Mouse (Mus musculus): ENCODE measurements around the gene Prss8. TPM values are rescaled to one million over a fixed set of nuclear protein-coding genes. Genes with fewer than 3 reads are reported as not detected.

Prss8 gene
- polyA plus RNA-seq, 1 experiment from 2014 or later, result 47.1 TPM

GRCm38 (mm10) chr7:127931351-127932135 is 1.6 kb upstream of the Prss8 start:
- H3K27me3 ChIP-seq (ENCODE audit: control insufficient read depth, insufficient read depth, low read length), result no peaks in the 10 kb centered on the region
- no peaks in the 10 kb centered on the region for H3K9me3 ChIP-seq (ENCODE audit: control insufficient read depth, low read length)
- H3K4me2 ChIP-seq (replicated peaks; ENCODE audit: low read depth, low read length), result peak overlapping the region; percentile 27
- no peak overlapping the region for H3K4me3 ChIP-seq (ENCODE audit: low read length)
- no peak for ATAC-seq (ENCODE audit: low FRiP score, low TSS enrichment)
- H3K9ac ChIP-seq (ENCODE audit: low read depth, low read length), result peak overlapping the region; percentile 23; the same call in 1 of the 2 replicates
- 26% methylated on average over 13 of the region's 13 CpGs for WGBS
- peaks cover 33% of the 10 kb centered on the region for H3K4me1 ChIP-seq (ENCODE audit: control insufficient read depth, insufficient read depth, low read length)
- peaks cover 4% of the 10 kb centered on the region; the same call in 1 of the 2 replicates for H3K36me3 ChIP-seq (ENCODE audit: control insufficient read depth, insufficient read depth, low read length)
- peak overlapping the region; percentile 73; the same call in 1 of the 2 replicates for H3K27ac ChIP-seq (ENCODE audit: low read depth, low read length)

- Histone ChIP-seq H3K27me3 (ENCODE audit: control insufficient read depth, insufficient read depth, low read length) (no peaks in the 10 kb centered on the region), H3K4me3 (ENCODE audit: low read length) (no peak overlapping the region), H3K9me3 (ENCODE audit: control insufficient read depth, low read length) (no peaks in the 10 kb centered on the region), H3K36me3 (ENCODE audit: control insufficient read depth, insufficient read depth, low read length) (peaks cover 13% of the 10 kb centered on the region), H3K4me1 (ENCODE audit: control insufficient read depth, insufficient read depth, low read length) (peaks cover 35% of the 10 kb centered on the region), H3K9ac (ENCODE audit: low read depth, low read length) (no peak overlapping the region), H3K4me2 (replicated peaks; ENCODE audit: low read depth, low read length) (no peak overlapping the region), H3K27ac (ENCODE audit: low read depth, low read length) (no peak overlapping the region)
- ATAC-seq (ENCODE audit: low FRiP score, low TSS enrichment), result no peak
- 85% methylated on average over 5 of the region's 5 CpGs for WGBS
Observed at GRCm38 (mm10) chr7:127930636-127931035, 732 bp upstream of the Prss8 start.

GRCm38 (mm10) chr7:127928596-127928995 is 1.3 kb downstream of the Prss8 start:
- Histone ChIP-seq H3K27ac (ENCODE audit: low read depth, low read length) (no peak overlapping the region), H3K27me3 (ENCODE audit: control insufficient read depth, insufficient read depth, low read length) (no peaks in the 10 kb centered on the region), H3K9me3 (ENCODE audit: control insufficient read depth, low read length) (no peaks in the 10 kb centered on the region), H3K4me3 (ENCODE audit: low read length) (peak overlapping the region; percentile 49), H3K36me3 (ENCODE audit: control insufficient read depth, insufficient read depth, low read length) (peaks cover 28% of the 10 kb centered on the region), H3K9ac (ENCODE audit: low read depth, low read length) (peak overlapping the region; percentile 64; the same call in 1 of the 2 replicates), H3K4me2 (replicated peaks; ENCODE audit: low read depth, low read length) (peak overlapping the region; percentile 49), H3K4me1 (ENCODE audit: control insufficient read depth, insufficient read depth, low read length) (peaks cover 35% of the 10 kb centered on the region)
- no peak for ATAC-seq (ENCODE audit: low FRiP score, low TSS enrichment)
- 45% methylated on average over 5 of the region's 5 CpGs for WGBS

- no peak for ATAC-seq (ENCODE audit: low FRiP score, low TSS enrichment)
- Histone ChIP-seq H3K36me3 (ENCODE audit: control insufficient read depth, insufficient read depth, low read length) (peaks cover 36% of the 10 kb centered on the region), H3K27ac (ENCODE audit: low read depth, low read length) (no peak overlapping the region), H3K27me3 (ENCODE audit: control insufficient read depth, insufficient read depth, low read length) (no peaks in the 10 kb centered on the region), H3K9me3 (ENCODE audit: control insufficient read depth, low read length) (no peaks in the 10 kb centered on the region), H3K9ac (ENCODE audit: low read depth, low read length) (no peak overlapping the region), H3K4me1 (ENCODE audit: control insufficient read depth, insufficient read depth, low read length) (peaks cover 32% of the 10 kb centered on the region), H3K4me3 (ENCODE audit: low read length) (peak overlapping the region; percentile 49; the same call in 1 of the 2 replicates), H3K4me2 (replicated peaks; ENCODE audit: low read depth, low read length) (peak overlapping the region; percentile 49; the same call in 1 of the 2 replicates)
- 76% methylated on average over 10 of the region's 11 CpGs for WGBS
Observed at GRCm38 (mm10) chr7:127927726-127928125, 2.2 kb downstream of the Prss8 start.

- peak overlapping the region; percentile 94; the same call in 1 of the 2 replicates for H3K27ac ChIP-seq (ENCODE audit: low read depth, low read length)
- WGBS, result 86% methylated on average over 11 of the region's 11 CpGs
- H3K4me2 ChIP-seq (replicated peaks; ENCODE audit: low read depth, low read length), result no peak overlapping the region
- no peak for ATAC-seq (ENCODE audit: low FRiP score, low TSS enrichment)
- peaks cover 24% of the 10 kb centered on the region for H3K4me1 ChIP-seq (ENCODE audit: control insufficient read depth, insufficient read depth, low read length)
- H3K9me3 ChIP-seq (ENCODE audit: control insufficient read depth, low read length), result no peaks in the 10 kb centered on the region
- no peaks in the 10 kb centered on the region for H3K27me3 ChIP-seq (ENCODE audit: control insufficient read depth, insufficient read depth, low read length)
- H3K4me3 ChIP-seq (ENCODE audit: low read length), result no peak overlapping the region
- H3K9ac ChIP-seq (ENCODE audit: low read depth, low read length), result no peak overlapping the region
- H3K36me3 ChIP-seq (ENCODE audit: control insufficient read depth, insufficient read depth, low read length), result peaks cover 44% of the 10 kb centered on the region
Observed at GRCm38 (mm10) chr7:127926846-127927245, 3.1 kb downstream of the Prss8 start.

- no peaks in the 10 kb centered on the region for H3K9me3 ChIP-seq (ENCODE audit: control insufficient read depth, low read length)
- 79% methylated on average over 8 of the region's 8 CpGs for WGBS
- ATAC-seq (ENCODE audit: low FRiP score, low TSS enrichment), result no peak
- no peaks in the 10 kb centered on the region for H3K27me3 ChIP-seq (ENCODE audit: control insufficient read depth, insufficient read depth, low read length)
- H3K27ac ChIP-seq (ENCODE audit: low read depth, low read length), result peak overlapping the region; percentile 94
- peak overlapping the region; percentile 19; the same call in 1 of the 2 replicates for H3K9ac ChIP-seq (ENCODE audit: low read depth, low read length)
- no peak overlapping the region for H3K4me2 ChIP-seq (replicated peaks; ENCODE audit: low read depth, low read length)
- H3K4me1 ChIP-seq (ENCODE audit: control insufficient read depth, insufficient read depth, low read length), result peaks cover 18% of the 10 kb centered on the region
- H3K4me3 ChIP-seq (ENCODE audit: low read length), result no peak overlapping the region
- peaks cover 44% of the 10 kb centered on the region for H3K36me3 ChIP-seq (ENCODE audit: control insufficient read depth, insufficient read depth, low read length)
Observed at GRCm38 (mm10) chr7:127926066-127926465, 3.8 kb downstream of the Prss8 start.

- Histone ChIP-seq H3K27ac (ENCODE audit: low read depth, low read length) (peak overlapping the region; percentile 94), H3K27me3 (ENCODE audit: control insufficient read depth, insufficient read depth, low read length) (no peaks in the 10 kb centered on the region), H3K9ac (ENCODE audit: low read depth, low read length) (no peak overlapping the region), H3K36me3 (ENCODE audit: control insufficient read depth, insufficient read depth, low read length) (peaks cover 53% of the 10 kb centered on the region), H3K9me3 (ENCODE audit: control insufficient read depth, low read length) (no peaks in the 10 kb centered on the region), H3K4me2 (replicated peaks; ENCODE audit: low read depth, low read length) (no peak overlapping the region), H3K4me1 (ENCODE audit: control insufficient read depth, insufficient read depth, low read length) (peaks cover 18% of the 10 kb centered on the region), H3K4me3 (ENCODE audit: low read length) (no peak overlapping the region)
- 48% methylated on average over 5 of the region's 5 CpGs for WGBS
- peak; percentile 81; the same call in 1 of the 2 replicates for ATAC-seq (ENCODE audit: low FRiP score, low TSS enrichment)
Observed at GRCm38 (mm10) chr7:127925252-127925651, 4.7 kb downstream of the Prss8 start.

- 82% methylated on average over 5 of the region's 5 CpGs for WGBS
- peaks cover 15% of the 10 kb centered on the region for H3K4me1 ChIP-seq (ENCODE audit: control insufficient read depth, insufficient read depth, low read length)
- ATAC-seq (ENCODE audit: low FRiP score, low TSS enrichment), result no peak
- no peaks in the 10 kb centered on the region for H3K9me3 ChIP-seq (ENCODE audit: control insufficient read depth, low read length)
- no peak overlapping the region for H3K4me3 ChIP-seq (ENCODE audit: low read length)
- H3K27me3 ChIP-seq (ENCODE audit: control insufficient read depth, insufficient read depth, low read length), result no peaks in the 10 kb centered on the region
- peaks cover 53% of the 10 kb centered on the region for H3K36me3 ChIP-seq (ENCODE audit: control insufficient read depth, insufficient read depth, low read length)
- H3K4me2 ChIP-seq (replicated peaks; ENCODE audit: low read depth, low read length), result no peak overlapping the region
- H3K27ac ChIP-seq (ENCODE audit: low read depth, low read length), result no peak overlapping the region
- no peak overlapping the region for H3K9ac ChIP-seq (ENCODE audit: low read depth, low read length)
Observed at GRCm38 (mm10) chr7:127923714-127924113, 6.2 kb downstream of the Prss8 start.
